Mouse (Mus musculus) lung, postnatal 0 days (tissue): ENCODE data around the gene Prkaca. TPM values are rescaled to one million over a fixed set of nuclear protein-coding genes. Genes with fewer than 3 reads are reported as not detected.

Experiments
- ATAC-seq: fragments of 200-750 bp; cut with Nextera tagmentation; 2 replicates; pipeline ENCODE4 v1.8.0; 2017; ENCODE audit warnings: moderate library complexity
- DNase-seq: peaks from one replicate; pipeline ENCODE4 v3.0.0-alpha.2; 2016; ENCODE audit warnings: low spot score
- H3K27ac ChIP-seq: fragments of 300-500 bp; sonication (generic); 2 replicates; pipeline ENCODE4 v1.5.1; 2014; ENCODE audit warnings: antibody characterized with exemption, mild to moderate bottlenecking, low read length, mixed read lengths
- H3K27me3 ChIP-seq: fragments of 300-500 bp; sonication (generic); replicated peaks from 2 replicates; pipeline ENCODE4 v1.6.1; 2014; ENCODE audit warnings: low read length, mixed read lengths; ENCODE audit not compliant: insufficient read depth
- H3K36me3 ChIP-seq: fragments of 300-500 bp; sonication (generic); 2 replicates; pipeline ENCODE4 v1.6.1; 2014; ENCODE audit warnings: low read length, mixed read lengths; ENCODE audit not compliant: insufficient read depth
- H3K4me1 ChIP-seq: fragments of 300-500 bp; sonication (generic); 2 replicates; pipeline ENCODE4 v1.6.1; 2014; ENCODE audit warnings: antibody characterized with exemption, low read depth, low read length, mixed read lengths; ENCODE audit not compliant: insufficient read depth
- H3K4me2 ChIP-seq: fragments of 300-500 bp; sonication (generic); replicated peaks from 2 replicates; pipeline ENCODE4 v1.6.1; 2014; ENCODE audit warnings: low read depth, mild to moderate bottlenecking, low read length, moderate library complexity, mixed read lengths
- H3K4me3 ChIP-seq: fragments of 300-500 bp; sonication (generic); 2 replicates; pipeline ENCODE4 v1.5.1; 2014; ENCODE audit warnings: low read depth, low read length
- H3K9ac ChIP-seq: fragments of 300-500 bp; sonication (generic); replicated peaks from 2 replicates; pipeline ENCODE4 v1.6.1; 2014; ENCODE audit warnings: low read depth, mild to moderate bottlenecking
- H3K9me3 ChIP-seq: fragments of 300-500 bp; sonication (generic); 2 replicates; pipeline ENCODE4 v1.6.1; 2016; ENCODE audit warnings: low read length, mixed read lengths
- CTCF ChIP-seq: IDR thresholded peaks from 2 replicates; pipeline ENCODE4 v1.5.1; 2016; ENCODE audit warnings: antibody characterized with exemption, mild to moderate bottlenecking
- EP300 ChIP-seq: IDR thresholded peaks from 2 replicates; pipeline ENCODE4 v1.6.1; 2016; ENCODE audit warnings: antibody characterized with exemption, mild to moderate bottlenecking, control low read depth
- WGBS: fragments of 180-500 bp; shearing (Covaris S2); extraction: QIAGEN DNeasy Blood & Tissue Kit; methylation state at CpG from one replicate; pipeline ENCODE4 v1.1.7; 2014; 5-methylcytosine and 5-hydroxymethylcytosine counted together
- polyA plus RNA-seq: library from polyadenylated mRNA; unstranded; fragments of >200 nt; fragmentation: Nextera tagmentation; extraction: Ambion mirVana; gene quantifications from 2 replicates; pipeline ENCODE4 v1.2.1, GENCODE M21; 2015

The Prkaca gene
- polyA plus RNA-seq, result 93.8 and 94.9 TPM in 2 replicates

DNA sequence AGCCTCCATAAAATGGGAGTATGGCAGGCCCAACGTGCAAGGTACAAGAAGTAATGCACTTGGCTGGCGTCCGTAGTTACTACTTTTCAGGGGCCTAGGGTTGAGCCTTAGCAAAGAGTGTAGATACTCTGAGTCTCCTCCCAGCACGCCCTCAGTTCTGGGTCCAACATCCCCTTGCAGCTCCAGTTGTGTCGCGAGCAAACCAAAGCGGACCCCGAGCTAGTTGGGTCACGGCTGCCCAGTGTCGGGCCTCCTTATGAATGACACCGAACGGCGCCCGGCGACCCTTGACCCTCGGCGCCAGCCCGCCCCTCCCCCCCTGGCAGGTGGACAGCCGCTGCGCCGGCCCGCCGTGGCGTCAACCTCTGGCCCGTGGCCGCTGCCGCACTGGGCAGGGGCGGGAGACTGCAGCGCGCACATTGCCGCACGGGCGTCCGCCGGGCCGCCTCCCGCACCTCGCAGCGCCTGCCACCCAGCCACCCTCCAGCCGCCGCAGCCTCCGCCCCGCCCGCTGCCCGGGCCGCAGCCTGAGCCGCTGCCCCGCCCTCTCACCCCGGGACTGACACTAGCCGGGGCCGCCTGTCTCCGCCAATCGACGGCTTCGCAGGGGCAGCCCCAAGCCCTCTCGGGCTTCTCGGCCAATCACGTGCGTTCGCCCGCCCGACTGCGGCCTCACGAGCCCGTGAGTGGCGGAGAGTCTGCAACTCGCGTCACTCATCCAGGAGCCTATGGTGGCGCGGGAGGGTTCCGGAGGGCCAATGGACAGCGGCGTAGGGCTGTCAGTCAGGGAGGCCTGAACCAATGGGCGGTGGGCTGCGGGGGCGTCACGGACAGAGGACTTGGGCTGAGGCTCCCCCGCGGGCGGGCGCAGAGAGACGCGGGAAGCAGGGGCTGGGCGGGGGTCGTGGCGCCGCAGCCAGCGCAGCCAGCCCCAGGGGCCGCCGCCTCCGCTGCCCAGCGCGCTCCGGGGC, at the start of gene Prkaca:
Gene Prkaca (plus strand): TSS at position 844 of the 971 bp plus-strand sequence.
- peaks cover 8% of the 10 kb centered on the region; the same call in 1 of the 2 replicates for H3K4me1 ChIP-seq
- peak within 1 kb of the TSS; percentile 76 for H3K9ac ChIP-seq
- H3K4me2 ChIP-seq, result peak within 1 kb of the TSS; percentile 92
- TF ChIP-seq CTCF, result no peak
- TF ChIP-seq EP300, result no peak
- DNase-seq, result peak; percentile 99
- H3K27me3 ChIP-seq, result no peaks in the 10 kb centered on the region
- peak; percentile 99 for ATAC-seq
- H3K27ac ChIP-seq, result peak within 1 kb of the TSS; percentile 71
- peak within 1 kb of the TSS; percentile 91 for H3K4me3 ChIP-seq
- H3K9me3 ChIP-seq, result no peaks in the 10 kb centered on the region
- no peaks in the 10 kb centered on the region for H3K36me3 ChIP-seq
- WGBS, result under 1% methylated on average over 64 of the region's 94 CpGs

GRCm38 (mm10) chr8:83924585-83924984, 48.2 kb upstream of the Prkaca start:
- 89% methylated on average over 5 of the region's 5 CpGs for WGBS

GRCm38 (mm10) chr8:83926266-83926665, 46.5 kb upstream of the Prkaca start:
- DNase-seq (no peak), ATAC-seq (no peak)
- TF ChIP-seq CTCF (no peak), EP300 (no peak)
- H3K9me3 ChIP-seq, result no peaks in the 10 kb centered on the region
- H3K4me3 ChIP-seq, result no peak overlapping the region
- H3K27me3 ChIP-seq, result no peaks in the 10 kb centered on the region
- H3K36me3 ChIP-seq, result peaks cover 21% of the 10 kb centered on the region
- no peaks in the 10 kb centered on the region for H3K4me1 ChIP-seq
- H3K27ac ChIP-seq, result no peak overlapping the region
- 66% methylated on average over 7 of the region's 7 CpGs for WGBS
- H3K4me2 ChIP-seq, result no peak overlapping the region
- no peak overlapping the region for H3K9ac ChIP-seq

More at GRCm38 (mm10) chr8:83924585-83924984, 48.2 kb upstream of the Prkaca start:
- H3K27me3 ChIP-seq, result no peaks in the 10 kb centered on the region
- H3K9ac ChIP-seq, result no peak overlapping the region
- no peak for ATAC-seq
- no peaks in the 10 kb centered on the region for H3K4me1 ChIP-seq
- no peak overlapping the region for H3K4me3 ChIP-seq
- no peak overlapping the region for H3K27ac ChIP-seq
- DNase-seq, result no peak
- TF ChIP-seq CTCF (no peak), EP300 (no peak)
- peaks cover 17% of the 10 kb centered on the region for H3K36me3 ChIP-seq
- no peak overlapping the region for H3K4me2 ChIP-seq
- no peaks in the 10 kb centered on the region for H3K9me3 ChIP-seq

DNA sequence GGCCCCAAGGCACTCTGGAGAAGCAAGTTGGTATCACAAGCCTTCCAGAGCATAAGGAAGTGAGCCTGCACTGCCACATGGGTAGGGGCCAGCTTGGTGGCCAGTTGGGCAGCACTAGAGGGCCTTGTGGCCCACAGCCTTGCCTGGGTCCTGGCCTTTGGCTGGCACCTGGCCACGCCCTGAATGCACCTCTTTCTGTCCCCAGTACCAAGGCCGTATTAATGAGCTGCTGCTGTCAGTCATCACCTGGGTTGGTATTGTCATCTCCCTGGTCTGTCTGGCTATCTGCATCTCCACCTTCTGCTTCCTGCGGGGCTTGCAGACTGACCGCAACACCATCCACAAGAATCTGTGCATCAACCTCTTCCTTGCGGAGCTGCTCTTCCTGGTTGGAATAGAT, 38.6 kb upstream of the Prkaca start:
- TF ChIP-seq CTCF, result no peak
- TF ChIP-seq EP300, result no peak

DNA sequence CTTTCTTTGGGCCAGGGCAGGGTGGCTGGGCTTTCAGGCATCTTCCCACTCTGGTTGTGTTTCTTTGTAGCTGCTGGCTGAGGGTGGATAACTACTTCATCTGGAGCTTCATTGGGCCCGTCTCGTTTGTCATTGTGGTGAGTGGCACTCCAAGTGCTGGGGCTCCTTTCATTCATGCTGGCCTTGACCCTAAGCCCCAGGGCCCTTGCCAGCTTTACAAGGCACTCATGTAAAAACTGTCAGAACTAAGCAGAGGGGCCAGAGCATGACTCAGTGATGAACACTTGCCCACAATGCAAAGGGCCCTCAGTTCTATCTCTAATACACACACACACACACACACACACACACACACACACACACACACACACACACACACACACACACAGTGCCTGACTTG, 37.8 kb upstream of the Prkaca start:
- peaks cover 39% of the 10 kb centered on the region for H3K36me3 ChIP-seq
- no peak overlapping the region for H3K4me3 ChIP-seq
- no peaks in the 10 kb centered on the region for H3K27me3 ChIP-seq
- no peak overlapping the region for H3K4me2 ChIP-seq
- TF ChIP-seq CTCF (no peak), EP300 (no peak)
- DNase-seq (no peak), ATAC-seq (no peak)
- H3K27ac ChIP-seq, result no peak overlapping the region
- WGBS, result 92% methylated on average over 2 of the region's 2 CpGs
- H3K9me3 ChIP-seq, result no peaks in the 10 kb centered on the region
- no peaks in the 10 kb centered on the region for H3K4me1 ChIP-seq
- no peak overlapping the region for H3K9ac ChIP-seq

More for the DNA sequence above, 38.6 kb upstream of the Prkaca start:
- no peaks in the 10 kb centered on the region for H3K4me1 ChIP-seq
- H3K9ac ChIP-seq, result no peak overlapping the region
- ATAC-seq (no peak), DNase-seq (no peak)
- H3K27me3 ChIP-seq, result no peaks in the 10 kb centered on the region
- no peak overlapping the region for H3K4me3 ChIP-seq
- H3K36me3 ChIP-seq, result peaks cover 39% of the 10 kb centered on the region
- no peak overlapping the region for H3K27ac ChIP-seq
- no peaks in the 10 kb centered on the region for H3K9me3 ChIP-seq
- 75% methylated on average over 5 of the region's 5 CpGs for WGBS
- no peak overlapping the region for H3K4me2 ChIP-seq

DNA sequence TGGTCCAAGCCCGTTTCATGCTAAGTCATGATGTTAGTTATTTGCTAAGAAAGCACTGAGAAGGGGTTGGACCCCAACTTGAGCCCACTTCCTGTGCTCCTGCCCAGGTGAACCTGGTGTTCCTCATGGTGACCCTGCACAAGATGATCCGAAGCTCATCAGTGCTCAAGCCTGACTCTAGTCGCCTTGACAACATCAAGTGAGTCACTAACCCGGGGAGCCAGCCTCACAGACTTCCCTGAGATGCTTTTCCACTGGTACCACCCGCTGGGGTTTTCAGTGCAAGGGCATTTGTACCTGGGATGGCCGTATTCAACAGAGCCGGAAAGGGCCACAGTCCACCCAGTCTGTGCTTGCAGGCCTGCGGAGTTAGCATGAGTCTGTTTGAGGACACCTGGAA, 37.4 kb upstream of the Prkaca start:
- DNase-seq (no peak), ATAC-seq (no peak)
- Histone ChIP-seq H3K27ac (no peak overlapping the region), H3K36me3 (peaks cover 39% of the 10 kb centered on the region), H3K4me3 (no peak overlapping the region), H3K4me2 (no peak overlapping the region), H3K9me3 (no peaks in the 10 kb centered on the region), H3K27me3 (no peaks in the 10 kb centered on the region), H3K4me1 (no peaks in the 10 kb centered on the region), H3K9ac (no peak overlapping the region)
- TF ChIP-seq EP300 (no peak), CTCF (no peak)
- WGBS, result 89% methylated on average over 8 of the region's 8 CpGs
